Mouse (Mus musculus): ENCODE measurements around the gene Sh3d19.
A peak's percentile ranks its signal among the peaks of the same experiment; 100 is the strongest.

Gene Sh3d19

DNA sequence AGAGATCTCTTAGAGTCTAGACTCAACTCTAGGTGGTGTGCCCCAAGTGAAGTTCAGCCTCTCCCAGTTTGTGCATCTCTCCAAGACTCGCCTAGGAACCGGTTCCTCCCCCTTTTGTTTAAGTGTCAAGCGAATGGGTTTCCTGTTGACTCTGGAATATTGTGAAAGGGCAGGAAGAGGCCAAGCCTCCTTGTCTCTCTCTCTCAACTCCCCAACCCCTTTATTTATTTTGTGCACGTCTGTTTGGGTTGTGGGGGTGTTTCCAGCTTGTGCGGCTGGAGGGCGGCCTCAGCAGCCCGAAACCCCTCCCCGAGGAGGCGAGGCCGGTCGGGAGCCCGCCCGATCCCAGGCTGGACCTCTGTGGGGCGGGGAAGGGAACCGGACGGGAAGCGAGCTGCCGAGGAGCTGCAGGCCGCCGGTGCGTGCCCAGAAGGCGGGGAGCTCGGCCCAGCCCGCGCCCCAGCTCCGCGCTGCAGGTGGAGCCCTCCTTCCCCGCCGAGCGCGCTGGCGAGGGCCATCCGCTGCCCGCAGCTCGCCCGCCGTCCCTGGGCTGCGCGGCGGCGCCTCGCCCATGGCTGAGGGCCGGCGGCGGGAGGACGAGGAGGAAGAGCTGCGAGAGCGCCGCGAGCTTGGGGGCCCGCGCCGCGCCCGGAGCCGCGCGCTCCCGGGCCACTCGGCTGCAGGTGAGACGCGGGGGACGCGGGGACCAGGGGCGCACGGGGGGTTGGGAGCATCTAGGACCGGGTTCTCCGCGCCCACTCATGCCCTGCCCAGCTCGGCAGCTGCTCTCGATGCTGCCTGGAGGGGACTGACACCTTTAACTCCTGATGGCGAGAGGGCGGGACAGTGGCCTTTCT, at the start of gene Sh3d19:
Gene Sh3d19, plus strand, starts transcription at position 368 of the 857 bp plus-strand sequence.
- DNase-seq, result peak; percentile 99

DNA sequence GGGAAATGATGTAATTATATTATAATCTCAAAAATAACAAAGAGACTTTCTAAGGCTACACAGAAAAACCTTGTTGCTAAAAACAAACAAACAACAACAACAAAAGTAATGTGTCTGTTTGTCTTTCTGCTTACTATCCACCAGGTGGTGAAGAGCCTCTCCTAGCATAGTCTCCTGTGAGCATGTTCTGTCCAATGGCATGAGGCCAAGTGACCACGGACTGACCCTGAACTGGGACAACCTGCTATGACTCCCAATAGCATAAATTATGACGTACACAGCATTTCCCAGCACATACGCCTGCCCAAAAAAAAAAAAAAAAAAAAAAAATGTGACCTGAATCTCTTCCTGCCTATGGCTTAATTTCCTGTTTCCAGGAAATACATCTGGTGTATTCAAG, 48.6 kb upstream of the Sh3d19 start:
- DNase-seq, result peak; percentile 94

DNA sequence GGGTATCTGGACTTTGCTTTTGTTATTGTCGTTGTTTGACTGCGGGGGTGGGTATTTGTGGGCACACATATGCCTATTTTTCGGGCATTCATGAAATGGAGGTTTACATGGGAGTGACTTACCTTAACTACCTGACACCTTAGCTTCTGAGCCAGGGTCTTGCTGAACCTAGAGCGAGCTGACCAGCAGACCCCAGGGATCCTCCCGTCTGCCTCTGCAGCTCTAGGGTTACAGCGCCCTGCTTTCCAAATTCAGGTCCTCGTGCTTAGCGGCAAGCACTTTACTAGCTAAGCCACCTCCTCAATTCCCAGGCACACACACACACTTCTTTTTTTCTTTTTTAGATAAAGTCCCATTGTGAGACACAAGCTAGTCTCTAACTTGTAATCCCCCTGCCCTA, 47.6 kb upstream of the Sh3d19 start:
- peak; percentile 80 for DNase-seq

DNA sequence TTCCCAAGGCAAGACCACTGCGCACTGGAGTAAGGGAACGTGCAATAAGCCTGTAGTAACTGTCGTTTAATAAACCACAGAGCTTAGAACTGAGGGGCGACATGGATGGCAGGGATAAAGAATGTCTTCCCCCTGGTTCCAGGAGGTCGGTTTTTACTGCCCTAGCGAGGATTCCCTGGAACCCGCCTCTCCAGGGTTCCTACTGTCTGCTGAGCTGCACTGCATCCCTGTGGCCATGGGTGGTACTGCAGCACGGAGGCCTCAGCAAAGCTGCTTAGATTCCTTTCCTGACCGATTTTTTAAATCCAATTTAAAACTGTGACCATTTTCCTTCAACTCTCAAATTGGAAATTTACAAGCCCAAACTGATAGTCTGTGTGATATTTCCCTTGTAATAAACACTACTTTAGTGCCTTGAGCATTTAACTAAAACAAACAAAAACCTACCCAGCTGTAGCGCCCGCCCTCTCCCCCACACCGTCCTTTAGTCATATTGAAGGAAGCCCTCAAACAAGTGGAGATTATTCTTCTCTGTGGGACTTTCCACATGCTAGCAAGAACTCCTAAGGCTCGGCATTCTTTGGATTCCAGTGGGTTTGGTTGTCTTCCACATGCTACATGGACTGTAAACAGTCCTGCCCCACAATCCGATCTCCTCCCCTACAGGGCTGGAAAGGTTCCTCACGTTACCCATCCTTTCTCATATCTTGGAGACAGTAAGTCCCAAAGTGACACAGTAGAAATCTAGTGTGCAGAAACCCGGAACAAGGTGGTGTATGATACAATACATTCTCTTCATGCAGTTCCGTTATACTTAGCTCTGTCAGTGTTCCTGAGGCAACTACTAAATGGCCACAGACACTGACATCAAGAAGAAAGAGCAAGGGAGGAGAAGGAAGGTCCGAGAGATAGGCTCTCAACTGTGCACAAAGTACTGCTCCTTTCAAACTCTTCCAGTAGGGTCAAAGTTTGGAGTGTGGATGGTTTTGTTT, 46.7 kb upstream of the Sh3d19 start:
- peak; percentile 91 for DNase-seq

DNA sequence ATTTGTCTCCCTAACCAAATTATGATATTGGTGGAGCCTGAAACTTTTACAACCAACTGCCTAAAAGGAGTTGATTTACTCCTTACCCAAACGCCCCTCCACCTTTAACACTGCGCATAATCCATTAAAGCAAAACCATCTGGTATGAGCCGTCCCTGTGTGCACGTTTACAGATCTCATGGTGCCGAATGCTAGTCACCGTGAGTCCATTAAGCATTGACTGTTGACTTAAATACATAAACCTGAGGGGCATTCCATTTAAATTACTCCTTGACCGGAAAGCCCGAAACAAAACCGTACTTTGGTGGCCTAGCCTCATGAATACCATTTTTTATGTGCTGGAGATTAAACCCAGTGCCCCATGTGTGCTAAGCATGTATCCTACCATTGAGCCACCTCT, 43.6 kb upstream of the Sh3d19 start:
- DNase-seq, result peak; percentile 77

DNA sequence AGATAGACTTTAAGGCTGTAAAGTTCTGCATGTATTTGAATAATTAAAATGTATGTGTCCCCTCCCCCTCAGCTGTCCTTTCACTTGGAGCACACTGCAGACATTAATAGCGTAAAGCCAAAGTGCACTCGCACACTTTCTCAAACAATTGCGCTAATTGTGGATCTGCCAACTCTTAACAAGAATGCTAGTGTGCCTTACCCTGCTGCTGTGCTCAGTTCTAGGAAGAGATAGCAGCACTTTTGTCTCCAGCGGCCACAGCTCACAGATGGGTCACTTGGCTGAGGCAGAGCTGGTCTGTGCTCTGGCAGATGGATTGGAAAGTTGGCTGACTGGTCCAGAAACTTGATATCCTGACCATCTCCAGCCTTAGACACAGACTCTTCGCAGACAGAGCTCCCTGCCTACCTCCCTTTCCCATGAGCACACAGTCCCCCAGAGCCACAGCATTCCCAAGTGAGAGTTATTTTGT, 42.7 kb upstream of the Sh3d19 start:
- peak; percentile 89 for DNase-seq

DNA sequence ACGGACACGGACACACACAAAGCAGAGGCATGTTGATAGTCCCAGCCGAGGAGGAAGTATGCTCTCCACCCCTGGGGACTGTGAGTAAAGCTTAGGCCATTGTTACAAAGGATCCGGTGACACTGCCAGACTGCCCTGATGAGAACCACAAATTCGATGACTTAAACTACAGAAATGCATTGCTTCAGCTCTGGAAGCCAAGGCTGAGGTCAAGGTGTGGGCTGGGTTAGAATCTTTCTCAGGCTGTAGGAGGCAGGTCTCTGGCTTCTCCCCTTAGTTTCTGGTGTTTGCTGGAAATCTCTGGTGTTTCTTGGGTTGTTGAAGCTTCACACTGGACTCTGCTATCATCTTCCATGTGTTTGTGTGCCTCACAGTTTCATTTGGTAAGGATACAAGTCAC, 41.2 kb upstream of the Sh3d19 start:
- peak; percentile 91 for DNase-seq

DNA sequence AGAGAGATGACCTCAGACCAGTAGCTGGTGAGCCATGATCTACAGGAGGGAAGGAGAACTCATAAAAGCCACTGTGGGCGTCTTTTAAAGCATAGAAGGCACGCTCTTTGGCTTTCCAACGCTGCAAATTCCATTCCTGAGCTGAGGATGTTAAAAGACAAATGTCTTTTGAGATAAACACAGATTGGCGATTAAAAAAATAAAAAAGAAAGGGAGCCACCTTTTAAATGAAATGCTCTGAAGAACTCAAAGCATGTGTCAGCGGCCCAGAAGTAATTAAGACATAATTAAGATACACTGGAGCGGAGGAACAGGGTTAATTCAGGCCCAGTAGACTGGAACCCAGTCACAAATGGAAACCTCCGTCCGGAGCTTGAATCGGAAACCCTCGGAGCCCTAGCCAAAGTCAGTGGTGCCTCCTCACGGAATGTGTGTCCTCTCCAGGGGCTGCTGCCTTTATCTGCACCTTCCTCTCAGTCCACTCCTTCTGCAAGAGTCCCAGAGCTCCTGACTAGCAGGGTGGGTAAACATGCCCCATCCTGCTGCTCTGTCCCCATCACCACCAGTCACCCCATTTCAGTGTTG, 40.1 kb upstream of the Sh3d19 start:
- DNase-seq, result peak; percentile 37

DNA sequence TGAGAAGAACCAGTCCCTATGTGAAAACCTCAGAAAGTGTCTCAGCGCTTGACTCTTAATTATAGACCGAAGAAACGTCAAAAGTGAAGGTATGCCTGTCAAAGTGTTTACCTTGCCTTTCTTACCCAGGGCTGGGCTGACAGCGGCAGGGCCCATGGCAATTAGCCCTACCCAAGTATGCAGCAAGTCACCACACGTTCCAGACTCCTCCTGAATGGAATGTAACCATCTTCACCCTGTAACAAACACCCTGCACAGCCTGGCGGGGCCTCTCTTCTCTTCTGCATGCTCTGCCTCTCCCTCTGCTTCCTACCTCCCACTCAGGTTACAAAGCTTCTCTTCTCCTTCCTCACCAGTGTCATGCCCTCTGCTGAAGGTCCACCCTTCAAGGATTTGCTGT, 39.0 kb upstream of the Sh3d19 start:
- peak; percentile 50 for DNase-seq

DNA sequence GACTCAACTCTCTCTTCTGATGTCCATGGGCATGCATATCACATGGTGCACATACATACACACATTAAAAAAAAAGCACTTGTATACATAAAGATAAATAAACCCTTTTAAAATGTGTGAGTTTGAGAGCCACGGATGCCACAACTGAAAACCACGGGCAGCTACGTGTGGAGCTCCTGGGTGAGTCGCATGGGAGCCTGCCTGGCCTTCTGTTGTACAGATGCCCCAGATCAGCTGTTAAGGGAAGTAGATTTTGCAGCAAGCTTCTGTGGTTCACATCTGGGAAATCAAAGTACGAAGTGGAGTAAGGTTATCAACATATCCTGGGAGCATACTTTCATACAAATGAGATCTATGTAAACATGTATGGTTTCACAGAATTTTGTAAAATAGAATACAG, 37.3 kb upstream of the Sh3d19 start:
- DNase-seq, result peak; percentile 71

DNA sequence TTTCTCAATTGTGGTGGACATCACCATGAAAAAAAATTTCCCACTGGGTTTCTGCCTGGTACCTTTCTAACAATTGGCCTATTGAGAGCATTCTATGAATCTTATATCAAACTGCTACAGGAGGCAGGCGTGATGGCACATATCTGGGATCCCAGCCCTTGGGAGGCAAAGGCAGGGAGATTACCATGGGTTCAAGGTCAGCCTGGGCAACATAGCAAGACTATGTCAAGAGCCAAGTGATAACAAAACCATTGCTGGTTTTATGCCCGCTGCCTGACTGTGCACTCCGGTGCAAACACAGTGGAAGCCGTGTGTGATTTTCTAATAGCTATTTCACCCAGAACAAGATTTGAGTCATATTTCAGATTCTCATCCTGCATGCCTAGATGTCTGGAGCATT, 20.0 kb upstream of the Sh3d19 start:
- DNase-seq, result peak; percentile 53

DNA sequence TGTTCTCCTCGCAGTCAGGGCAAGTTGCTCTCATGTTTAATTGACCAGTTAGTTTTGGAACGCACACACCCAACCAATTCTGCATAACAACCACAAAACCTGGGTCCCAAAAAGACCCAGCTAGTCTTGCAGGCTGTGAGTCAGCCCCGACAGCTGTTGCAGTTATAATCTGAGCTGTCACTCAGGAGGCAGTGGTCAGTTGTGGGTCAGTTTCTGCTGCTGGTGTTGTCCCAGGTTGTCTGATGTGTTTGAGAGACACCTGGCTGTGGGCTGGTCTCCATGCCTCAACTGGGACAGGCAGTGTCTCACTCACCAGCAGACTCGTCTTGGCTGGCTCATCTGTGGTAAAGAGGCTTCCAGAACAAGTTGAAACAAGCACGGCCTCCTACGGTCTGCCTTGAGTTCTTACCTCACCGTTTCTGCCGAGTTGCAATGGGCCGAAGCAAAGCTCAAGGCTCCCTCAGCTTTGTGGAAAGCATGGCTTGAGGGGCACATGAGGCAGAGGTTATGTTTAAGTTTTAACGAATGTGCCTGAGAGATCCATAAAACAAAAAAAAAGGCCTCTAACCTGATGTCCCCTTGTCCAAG, 18.1 kb upstream of the Sh3d19 start:
- peak; percentile 53 for DNase-seq

DNA sequence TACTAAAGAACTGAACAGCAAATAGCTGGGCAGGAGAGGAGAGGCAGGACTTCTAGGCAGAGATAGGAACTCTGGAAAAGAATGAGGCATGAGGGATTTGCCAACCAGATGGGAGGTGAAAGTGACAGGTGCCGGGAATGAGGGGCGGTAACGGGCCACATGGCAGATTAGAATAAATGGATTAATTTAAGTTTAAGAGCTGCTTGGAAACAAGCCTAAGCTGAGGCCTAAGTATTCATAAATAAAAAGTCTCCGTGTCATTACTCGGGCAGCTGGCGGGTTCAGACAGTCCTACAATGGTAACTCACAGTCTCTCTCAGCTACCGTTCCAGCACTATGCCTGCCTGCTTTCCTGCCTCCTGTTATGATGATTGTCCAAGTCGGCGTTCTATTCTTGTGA, 15.6 kb upstream of the Sh3d19 start:
- DNase-seq, result peak; percentile 42

DNA sequence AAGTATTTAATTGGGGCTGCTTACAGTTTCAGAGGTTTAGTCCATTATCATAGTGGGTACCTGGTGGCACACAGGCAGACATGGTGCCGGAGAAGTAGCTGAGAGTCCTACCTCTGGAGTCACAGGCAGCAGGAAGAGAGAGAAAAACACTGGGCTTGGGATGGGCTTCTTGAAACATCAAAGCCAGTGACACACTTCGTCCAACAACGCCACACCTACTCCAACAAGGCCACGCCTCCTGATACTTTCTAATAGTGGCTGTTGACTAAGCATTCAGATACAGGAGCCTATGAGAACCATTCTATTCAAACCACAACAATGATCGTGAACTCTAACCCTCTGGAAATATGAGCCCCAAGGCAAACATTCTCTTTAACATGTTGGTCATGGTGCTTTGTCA, 15.2 kb upstream of the Sh3d19 start:
- peak; percentile 65 for DNase-seq

DNA sequence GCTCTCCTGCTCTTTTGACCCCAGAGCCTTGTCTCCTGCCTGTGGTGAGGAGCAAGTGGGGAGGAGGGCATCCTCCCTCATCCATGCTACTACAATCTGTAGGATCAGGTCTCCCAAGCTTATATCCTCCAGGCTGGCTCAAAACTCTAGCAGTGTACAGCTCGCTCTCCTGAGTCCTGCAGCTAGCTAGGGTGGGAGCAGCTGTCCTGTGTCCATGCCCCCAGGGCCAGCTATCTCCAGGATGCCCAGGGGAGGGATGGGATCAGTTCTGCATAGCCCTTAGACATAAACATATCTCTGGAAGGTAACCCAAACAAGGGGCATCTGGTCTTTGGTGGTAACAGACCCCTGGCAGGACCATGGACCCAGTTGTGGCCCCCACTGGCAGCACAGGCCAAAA, 11.2 kb upstream of the Sh3d19 start:
- peak; percentile 59 for DNase-seq

DNA sequence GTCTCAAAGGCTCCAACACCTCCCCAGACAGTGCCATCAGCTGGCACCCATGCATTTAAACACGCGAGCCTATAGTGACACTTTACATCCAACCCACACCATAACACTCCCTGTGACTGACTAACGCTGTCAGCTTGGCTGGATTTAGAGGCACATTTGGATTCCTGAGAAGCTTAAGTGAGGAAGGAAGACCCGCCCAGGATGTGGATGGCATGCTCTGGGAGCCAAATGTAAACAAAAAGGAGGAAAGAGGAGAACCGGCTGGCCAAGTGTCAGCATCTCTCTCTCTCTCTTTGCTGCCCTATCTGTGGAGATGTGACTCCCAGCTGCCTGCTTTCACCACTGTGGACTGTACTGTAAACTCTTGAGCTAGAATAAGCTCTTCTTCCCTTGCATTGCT, 9.8 kb upstream of the Sh3d19 start:
- DNase-seq, result peak; percentile 72

DNA sequence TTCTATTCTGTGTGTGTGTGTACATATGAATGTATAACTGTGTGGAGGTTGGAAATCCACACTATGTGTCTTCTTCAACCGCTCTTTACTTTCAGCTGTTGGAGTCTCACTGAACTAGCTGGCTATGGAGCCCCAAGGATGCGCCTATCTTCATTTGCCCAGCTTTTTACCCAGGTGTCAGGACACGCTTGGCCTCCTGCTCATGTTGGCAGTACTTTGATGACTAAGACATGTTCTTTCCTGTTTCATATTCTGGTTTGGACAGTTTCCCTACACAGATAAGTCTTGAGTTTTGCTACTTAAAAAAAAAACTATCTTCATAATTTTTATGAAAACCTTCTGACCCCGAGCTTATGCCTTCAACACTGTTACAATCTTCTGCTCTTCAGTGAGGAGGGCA, 5.4 kb upstream of the Sh3d19 start:
- DNase-seq, result no peak

DNA sequence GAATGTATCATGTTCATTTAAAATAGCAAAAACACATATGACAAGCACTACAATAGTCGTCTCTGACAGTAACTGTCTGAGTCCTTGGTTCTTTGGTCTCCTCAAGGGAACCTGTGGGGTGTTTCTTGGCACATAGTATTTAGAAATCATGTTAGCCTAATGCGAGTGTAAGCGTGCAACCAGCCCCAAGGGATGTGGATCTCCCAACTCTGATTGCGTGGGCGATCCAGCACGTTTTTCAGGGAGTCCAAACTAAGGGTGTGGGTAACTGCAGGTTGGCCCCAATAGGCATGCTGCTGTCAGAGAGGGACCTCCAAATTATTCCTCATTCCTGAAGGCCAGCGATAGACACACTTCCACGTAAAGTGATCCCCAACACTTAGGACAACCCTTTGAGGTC, 1.9 kb upstream of the Sh3d19 start:
- DNase-seq, result peak; percentile 56

DNA sequence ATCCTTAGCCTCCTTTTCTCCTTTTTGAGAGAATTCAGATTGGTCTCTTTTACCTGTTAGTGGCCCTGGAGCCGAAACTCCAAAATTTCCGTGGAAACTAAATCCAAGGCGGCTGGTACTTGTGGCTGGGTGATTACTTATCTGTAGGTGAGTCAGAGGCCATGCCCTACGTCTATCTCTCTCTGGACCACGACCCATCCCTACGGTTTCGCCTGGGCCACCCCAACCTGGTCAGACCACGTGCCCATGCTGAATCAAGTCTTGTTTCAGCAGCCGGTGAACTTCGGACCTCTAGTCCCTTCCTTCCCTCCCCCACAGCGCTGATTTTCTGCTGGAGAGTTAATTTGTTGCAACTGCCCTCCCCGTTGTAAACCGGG, 678 bp downstream of the Sh3d19 start:
- DNase-seq, result peak; percentile 90

DNA sequence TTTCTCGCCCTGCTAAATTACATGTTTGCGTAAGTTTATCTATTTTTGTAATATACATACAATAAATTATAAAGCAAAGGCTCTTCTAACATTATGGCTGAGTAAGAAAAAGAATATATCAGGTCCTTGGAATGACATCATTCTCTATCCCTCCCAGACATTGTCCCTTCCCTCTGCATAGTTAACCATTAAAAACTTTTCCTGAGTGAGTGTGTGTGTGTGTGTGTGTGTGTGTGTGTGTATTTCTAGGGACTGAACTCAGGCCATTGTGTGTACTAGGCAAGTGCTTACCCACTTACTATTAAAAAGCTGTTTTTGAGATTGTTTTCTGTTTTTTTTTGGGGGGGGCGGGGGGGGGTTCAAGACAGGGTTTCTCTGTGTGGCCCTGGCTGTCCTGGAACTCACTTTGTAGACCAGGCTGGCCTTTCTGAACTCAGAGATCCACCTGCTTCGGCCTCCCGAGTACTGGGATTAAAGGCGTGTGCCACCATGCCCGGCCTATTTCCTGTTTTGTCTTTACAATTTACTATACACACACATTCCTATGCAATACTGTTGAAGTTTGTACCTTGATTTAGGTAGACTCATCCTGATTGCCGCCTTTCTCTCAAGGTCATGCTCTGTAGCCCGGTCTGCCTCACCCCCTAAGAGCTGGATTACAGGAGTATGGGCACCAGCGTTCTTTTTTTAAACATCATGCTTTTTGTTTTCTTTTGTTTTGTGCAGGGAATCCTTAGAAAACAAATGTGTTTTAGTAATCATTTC, 2.6 kb downstream of the Sh3d19 start:
- DNase-seq, result no peak

DNA sequence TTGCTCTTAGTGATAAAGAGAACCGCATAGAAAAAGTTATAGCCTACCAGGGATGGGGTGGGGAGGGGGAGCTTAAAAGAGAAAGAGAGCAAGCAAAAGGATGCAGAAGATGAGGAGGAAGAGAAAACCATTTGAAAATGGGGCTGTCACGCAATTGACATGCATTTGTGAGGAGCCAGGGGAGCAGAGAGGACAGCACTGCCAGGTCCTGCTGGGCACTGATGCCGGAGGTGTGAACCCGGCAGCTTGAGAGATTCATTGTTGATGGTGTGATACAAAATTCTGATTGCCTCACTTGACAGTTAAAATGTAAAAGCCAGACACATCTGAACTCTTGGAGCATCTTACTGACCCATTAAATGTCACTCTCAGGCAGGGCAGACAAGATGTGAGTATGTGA, 3.5 kb downstream of the Sh3d19 start:
- no peak for DNase-seq

DNA sequence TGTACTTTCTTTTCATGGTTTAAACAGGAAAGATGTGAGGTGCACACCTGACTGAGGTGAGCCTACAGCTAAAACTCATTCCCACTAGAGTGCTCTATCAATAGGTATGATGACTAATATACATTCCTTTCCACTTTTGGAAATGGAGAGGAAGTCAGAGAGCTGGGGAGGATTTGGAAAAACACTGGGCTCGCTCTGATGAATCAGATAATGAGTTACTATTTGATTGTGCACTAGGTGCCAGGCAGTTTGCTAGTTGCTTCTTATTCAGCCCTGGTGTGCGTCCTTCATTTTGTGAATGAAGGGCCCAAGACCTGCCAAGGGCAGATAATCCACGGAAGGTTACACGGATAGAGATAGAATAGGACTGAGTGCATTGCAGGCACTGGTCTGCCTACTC, 9.1 kb downstream of the Sh3d19 start:
- DNase-seq, result no peak

All from heart, adult 11 months (tissue).